Mouse (Mus musculus): ENCODE measurements around the gene Pdcd11. TPM values are rescaled to one million over a fixed set of nuclear protein-coding genes. Genes with fewer than 3 reads are reported as not detected.

Gene Pdcd11
- polyA plus RNA-seq (2011; ENCODE audit: insufficient read length, low read depth, missing spikeins) = 22.2 and 22.6 TPM in 2 replicates

GRCm38 (mm10) chr19:47090550-47091156, at the start of gene Pdcd11, which contains the start of gene Usmg5:
Pdcd11 (plus strand) TSS chr19:47090768.
Usmg5 (minus strand) TSS chr19:47090647.
- Histone ChIP-seq H3K4me3 (ENCODE audit: insufficient read depth, low read length) (peak within 1 kb of the TSS; percentile 97), H3K27ac (ENCODE audit: insufficient read depth, low read length) (peak within 1 kb of the TSS; percentile 34), H3K4me1 (ENCODE audit: control insufficient read depth, insufficient read depth, low read length) (peaks cover 2% of the 10 kb centered on the region)
- peak; percentile 96 for TF ChIP-seq POLR2A (IDR thresholded peaks at IDR 0.05; ENCODE audit: low read depth, low read length)
- no peak for TF ChIP-seq CTCF (IDR thresholded peaks at IDR 0.05; ENCODE audit: borderline replicate concordance, insufficient read depth, low read length)

DNA sequence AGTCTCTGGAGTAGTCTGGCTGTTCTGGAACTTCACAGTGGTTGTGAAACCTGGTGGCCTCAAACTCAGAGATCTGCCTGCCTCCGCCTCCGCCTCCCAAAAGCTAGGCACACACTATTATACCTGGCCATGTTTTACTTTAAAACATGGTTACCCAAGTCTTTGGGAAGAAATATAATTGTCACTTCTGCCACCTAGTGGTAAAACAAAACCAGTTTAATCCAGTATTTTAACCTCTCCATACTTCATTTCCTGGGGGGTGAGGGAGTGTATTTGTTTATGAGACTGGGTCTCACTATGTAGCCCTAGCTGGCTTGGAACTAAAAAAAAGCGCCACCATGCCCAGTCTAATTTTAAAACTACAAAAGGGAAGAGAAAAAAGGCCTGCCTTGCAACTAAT, 47.0 kb upstream of the Pdcd11 start:
- no peak overlapping the region for H3K4me3 ChIP-seq (ENCODE audit: insufficient read depth, low read length)
- no peak overlapping the region for H3K27ac ChIP-seq (ENCODE audit: insufficient read depth, low read length)
- no peaks in the 10 kb centered on the region for H3K4me1 ChIP-seq (ENCODE audit: control insufficient read depth, insufficient read depth, low read length)
- no peak for TF ChIP-seq CTCF (IDR thresholded peaks at IDR 0.05; ENCODE audit: borderline replicate concordance, insufficient read depth, low read length)

GRCm38 (mm10) chr19:47046343-47046742, 44.2 kb upstream of the Pdcd11 start:
- no peaks in the 10 kb centered on the region for H3K4me1 ChIP-seq (ENCODE audit: control insufficient read depth, insufficient read depth, low read length)
- H3K4me3 ChIP-seq (ENCODE audit: insufficient read depth, low read length) = no peak overlapping the region
- no peak overlapping the region for H3K27ac ChIP-seq (ENCODE audit: insufficient read depth, low read length)
- TF ChIP-seq CTCF (IDR thresholded peaks at IDR 0.05; ENCODE audit: borderline replicate concordance, insufficient read depth, low read length) (no peak), POLR2A (IDR thresholded peaks at IDR 0.05; ENCODE audit: low read depth, low read length) (no peak)

- Histone ChIP-seq H3K27ac (ENCODE audit: insufficient read depth, low read length) (no peak overlapping the region), H3K4me3 (ENCODE audit: insufficient read depth, low read length) (no peak overlapping the region), H3K4me1 (ENCODE audit: control insufficient read depth, insufficient read depth, low read length) (no peaks in the 10 kb centered on the region)
- TF ChIP-seq POLR2A (IDR thresholded peaks at IDR 0.05; ENCODE audit: low read depth, low read length) = no peak
- TF ChIP-seq CTCF (IDR thresholded peaks at IDR 0.05; ENCODE audit: borderline replicate concordance, insufficient read depth, low read length) = no peak
These were observed 43.2 kb upstream of the Pdcd11 start for GRCm38 (mm10) chr19:47047236-47047833.

DNA sequence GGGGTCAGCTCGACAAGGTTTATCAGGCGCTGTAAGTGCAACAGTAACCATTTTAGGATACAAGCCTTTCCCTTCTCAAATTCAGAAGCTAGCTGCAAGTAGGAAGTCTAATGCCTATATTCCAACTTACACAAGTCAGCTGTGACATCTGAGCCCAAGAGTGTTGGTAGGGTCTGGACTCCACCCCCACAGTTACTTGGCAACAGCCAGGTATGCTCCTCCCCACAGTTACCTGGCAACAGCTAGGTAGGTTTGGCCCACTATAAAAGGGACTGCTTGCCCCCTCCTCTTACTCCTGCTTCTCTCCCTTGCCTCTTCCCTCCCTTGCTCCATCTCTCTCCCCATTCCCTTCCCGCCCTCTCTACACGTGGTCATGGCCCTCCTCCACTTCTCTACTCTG, 41.5 kb upstream of the Pdcd11 start:
- H3K4me1 ChIP-seq (ENCODE audit: control insufficient read depth, insufficient read depth, low read length) = no peaks in the 10 kb centered on the region
- TF ChIP-seq POLR2A (IDR thresholded peaks at IDR 0.05; ENCODE audit: low read depth, low read length) = no peak
- TF ChIP-seq CTCF (IDR thresholded peaks at IDR 0.05; ENCODE audit: borderline replicate concordance, insufficient read depth, low read length) = no peak
- no peak overlapping the region for H3K4me3 ChIP-seq (ENCODE audit: insufficient read depth, low read length)

GRCm38 (mm10) chr19:47049840-47050239, 40.7 kb upstream of the Pdcd11 start:
- peak overlapping the region; percentile 76 for H3K4me3 ChIP-seq (ENCODE audit: insufficient read depth, low read length)
- no peak for TF ChIP-seq POLR2A (IDR thresholded peaks at IDR 0.05; ENCODE audit: low read depth, low read length)
- H3K27ac ChIP-seq (ENCODE audit: insufficient read depth, low read length) = no peak overlapping the region
- no peaks in the 10 kb centered on the region for H3K4me1 ChIP-seq (ENCODE audit: control insufficient read depth, insufficient read depth, low read length)

More for the DNA sequence above, 41.5 kb upstream of the Pdcd11 start:
- no peak overlapping the region for H3K27ac ChIP-seq (ENCODE audit: insufficient read depth, low read length)

DNA sequence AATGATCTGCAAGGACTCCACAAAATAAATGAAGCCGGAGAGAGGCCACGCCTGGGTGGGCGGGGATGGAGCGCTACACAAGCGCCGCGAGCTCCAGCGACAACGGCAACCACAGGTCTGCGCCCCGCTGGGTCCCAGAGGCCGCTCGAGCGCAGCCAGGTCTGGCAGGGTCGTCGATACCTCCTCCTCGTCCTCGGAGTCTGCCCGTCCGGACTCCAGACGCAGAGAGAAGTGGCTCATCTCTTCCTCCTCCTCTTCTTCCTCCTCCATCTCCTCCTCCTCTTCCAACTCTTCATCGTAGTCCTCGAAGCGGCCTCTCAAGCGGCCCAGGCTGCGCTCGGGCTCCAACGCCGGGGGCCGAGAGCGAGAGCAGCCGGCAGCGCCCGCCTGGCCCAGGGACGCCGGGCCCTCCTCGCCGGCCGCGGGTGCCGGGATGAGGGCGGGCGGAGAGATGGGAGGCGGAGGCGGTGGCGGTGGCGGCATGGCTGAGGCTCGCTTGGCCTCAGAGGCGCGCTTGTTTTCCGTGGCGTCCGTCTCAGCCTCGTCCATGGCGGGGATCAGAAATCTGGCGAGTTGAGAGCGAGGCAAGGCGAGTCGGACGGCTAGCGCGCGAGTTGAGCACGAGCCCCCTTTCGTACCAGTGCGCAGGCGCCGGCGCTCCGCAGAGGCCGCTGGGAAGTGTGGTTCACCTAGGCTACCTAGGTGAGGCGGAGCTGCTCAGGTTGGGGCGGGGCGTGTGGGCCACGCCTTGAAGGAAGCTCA, 40.1 kb upstream of the Pdcd11 start, which contains the start of gene Pcgf6:
Gene Pcgf6, minus strand, starts transcription at position 636 of the 762 bp plus-strand sequence.
- Histone ChIP-seq H3K4me3 (ENCODE audit: insufficient read depth, low read length) (peak within 1 kb of the TSS; percentile 76), H3K27ac (ENCODE audit: insufficient read depth, low read length) (peak within 1 kb of the TSS; percentile 71), H3K4me1 (ENCODE audit: control insufficient read depth, insufficient read depth, low read length) (no peaks in the 10 kb centered on the region)
- TF ChIP-seq CTCF (IDR thresholded peaks at IDR 0.05; ENCODE audit: borderline replicate concordance, insufficient read depth, low read length) = no peak
- peak; percentile 91 for TF ChIP-seq POLR2A (IDR thresholded peaks at IDR 0.05; ENCODE audit: low read depth, low read length)

DNA sequence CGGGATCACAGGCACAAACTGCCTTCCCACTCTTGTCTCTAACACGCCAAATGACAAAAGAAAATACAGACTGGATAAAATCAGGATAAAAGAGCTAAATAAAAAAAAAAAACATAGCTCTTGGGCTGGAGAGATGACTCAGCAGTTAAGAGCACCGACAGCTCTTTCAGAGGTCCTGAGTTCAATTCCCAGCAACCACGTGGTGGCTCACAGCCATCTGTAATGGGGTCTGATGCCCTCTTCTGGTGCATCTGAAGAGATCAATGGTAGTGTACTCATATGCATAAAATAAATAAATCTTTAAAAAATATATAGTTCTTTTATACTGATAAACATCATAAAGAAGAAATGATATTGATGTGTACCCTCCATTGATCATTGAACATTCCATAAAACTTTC, 37.6 kb upstream of the Pdcd11 start:
- Histone ChIP-seq H3K27ac (ENCODE audit: insufficient read depth, low read length) (no peak overlapping the region), H3K4me1 (ENCODE audit: control insufficient read depth, insufficient read depth, low read length) (no peaks in the 10 kb centered on the region), H3K4me3 (ENCODE audit: insufficient read depth, low read length) (no peak overlapping the region)
- TF ChIP-seq POLR2A (IDR thresholded peaks at IDR 0.05; ENCODE audit: low read depth, low read length) (no peak), CTCF (IDR thresholded peaks at IDR 0.05; ENCODE audit: borderline replicate concordance, insufficient read depth, low read length) (no peak)

- no peak overlapping the region for H3K4me3 ChIP-seq (ENCODE audit: insufficient read depth, low read length)
- H3K27ac ChIP-seq (ENCODE audit: insufficient read depth, low read length) = no peak overlapping the region
- H3K4me1 ChIP-seq (ENCODE audit: control insufficient read depth, insufficient read depth, low read length) = no peaks in the 10 kb centered on the region
- TF ChIP-seq POLR2A (IDR thresholded peaks at IDR 0.05; ENCODE audit: low read depth, low read length) (no peak), CTCF (IDR thresholded peaks at IDR 0.05; ENCODE audit: borderline replicate concordance, insufficient read depth, low read length) (no peak)
These were observed 37.1 kb upstream of the Pdcd11 start for GRCm38 (mm10) chr19:47053471-47053870.

- Histone ChIP-seq H3K27ac (ENCODE audit: insufficient read depth, low read length) (no peak overlapping the region), H3K4me1 (ENCODE audit: control insufficient read depth, insufficient read depth, low read length) (no peaks in the 10 kb centered on the region), H3K4me3 (ENCODE audit: insufficient read depth, low read length) (no peak overlapping the region)
- TF ChIP-seq POLR2A (IDR thresholded peaks at IDR 0.05; ENCODE audit: low read depth, low read length) (no peak), CTCF (IDR thresholded peaks at IDR 0.05; ENCODE audit: borderline replicate concordance, insufficient read depth, low read length) (no peak)
These were observed 32.9 kb upstream of the Pdcd11 start for GRCm38 (mm10) chr19:47057684-47058083.
